8 mouse cellular contexts compared by ENCODE assay signal in genomic region chr17:30347101-30347613, GRCm38 (mm10).
DNase-seq lines count a peak whose midpoint lies in the region; ATAC-seq lines count a peak whose summit lies in the region.

No protein-coding gene starts in this region.

- H3K9me3 ChIP-seq in liver, embryonic 15.5 days (replicated peaks) = no peaks in the 10 kb centered on the region

- 5% methylated on average over 10 of the region's 10 CpGs for WGBS in liver, embryonic 15.5 days (ENCODE audit: insufficient replicate concordance)

- no peaks in the 10 kb centered on the region for H3K36me3 ChIP-seq in liver, embryonic 15.5 days (replicated peaks)

- peak; percentile 96 for ATAC-seq in liver, embryonic 15.5 days (ENCODE audit: insufficient read depth)

- H3K27me3 ChIP-seq in liver, embryonic 15.5 days = no peaks in the 10 kb centered on the region

- peak overlapping the region; percentile 34 for H3K27ac ChIP-seq in liver, embryonic 15.5 days (replicated peaks)

- DNase-seq in adrenal gland, postnatal 14 days = peak; percentile 15
- no peak for DNase-seq in adrenal gland, adult 18-20 months (ENCODE audit: low spot score in 2 of 2)
- DNase-seq in thymus, postnatal 0 days (ENCODE audit: low spot score) = peak; percentile 3
- no peak for DNase-seq in thymus, postnatal 36 days
- peak; percentile 49 for DNase-seq in yolk sac, embryonic 10.5 days (ENCODE audit: low spot score)
- DNase-seq in natural killer cell, adult 2 months (ENCODE audit: low spot score in 2 of 2) = no peak
- DNase-seq in cerebellum, adult 11-12 months = no peak

- no peak overlapping the region for H3K9ac ChIP-seq in liver, embryonic 15.5 days

- H3K4me2 ChIP-seq in liver, embryonic 15.5 days = peak overlapping the region; percentile 45

- H3K4me1 ChIP-seq in liver, embryonic 15.5 days (replicated peaks) = peaks cover 31% of the 10 kb centered on the region

- no peak overlapping the region for H3K4me3 ChIP-seq in liver, embryonic 15.5 days (replicated peaks)

Comparison
In these comparisons a context has a peak if more than half of its experiments do, and no peak if none do; other contexts are left out.
1. DNase-seq: peak in adrenal gland, postnatal 14 days (single experiment), thymus, postnatal 0 days (single experiment) and yolk sac, embryonic 10.5 days (single experiment); none in adrenal gland, adult 18-20 months (0 of 2), thymus, postnatal 36 days (0 of 2), natural killer cell, adult 2 months (0 of 2) and cerebellum, adult 11-12 months (single experiment).